Mouse (Mus musculus) heart, postnatal 36 days (tissue): Measurements from ENCODE around the gene Ngfr. TPM values are rescaled to one million over a fixed set of nuclear protein-coding genes. Genes with fewer than 3 reads are reported as not detected.
"Not testable (repeated sequence)": the region's sequence is repeated elsewhere in the genome, so short reads cannot be mapped to it uniquely, and the experiment has no call there.

Experiments
- DNase-seq, 2 experiments: peaks; one replicate each; pipeline ENCODE4 v3.0.0; 2021 to 2022
- intact Hi-C: fragments of 180-260 bp; cut with DNase I; formaldehyde crosslinking; loops from one replicate; pipeline ENCODE4 v1.15.1; 2025
- total RNA-seq, 2 experiments: library from RNA; stranded (reverse); gene quantifications; 2 replicates each; pipeline ENCODE4 v1.2.3; 2021

Gene Ngfr
- under 1 TPM; 0.33 to 0.92 TPM for total RNA-seq

DNA sequence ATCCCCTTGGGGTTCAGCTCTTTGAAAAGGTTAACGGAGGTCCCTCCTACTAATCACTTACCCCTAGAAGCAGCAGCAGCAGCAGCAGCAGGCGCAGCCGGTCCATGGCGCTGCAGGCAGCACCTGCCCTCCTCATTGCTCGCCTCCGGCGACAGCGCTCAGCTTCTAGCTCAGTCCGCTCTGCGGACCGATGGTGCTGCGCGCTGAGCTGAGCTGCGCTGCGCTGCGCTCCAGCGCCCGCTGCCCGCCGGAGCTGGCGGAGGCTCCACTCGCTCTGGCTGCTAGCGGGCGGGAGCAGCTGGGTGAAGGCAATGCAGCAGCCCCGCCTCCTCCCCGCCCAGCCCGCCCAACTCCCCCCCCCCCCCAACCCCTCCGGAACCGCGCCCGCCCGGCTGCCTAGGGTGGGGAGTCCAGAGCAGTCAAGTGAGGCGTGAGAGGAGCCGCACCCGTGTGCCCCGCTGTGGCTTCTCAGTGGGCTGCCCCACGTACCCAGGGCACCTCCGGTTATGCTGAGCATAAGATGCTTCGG lies at the start of gene Ngfr:
Gene Ngfr (minus strand): TSS at position 313 of the 529 bp plus-strand sequence.
- intact Hi-C loops: loop anchor here (2.0 kb wide), 1 partner anchor 61 kb away; no protein-coding TSS in a partner anchor
- peak; percentile 47 to 52 for DNase-seq

GRCm38 (mm10) chr11:95635030-95635429 lies 47.5 kb upstream of the Ngfr start:
- no peak for DNase-seq
- intact Hi-C loops: no loop called here

DNA sequence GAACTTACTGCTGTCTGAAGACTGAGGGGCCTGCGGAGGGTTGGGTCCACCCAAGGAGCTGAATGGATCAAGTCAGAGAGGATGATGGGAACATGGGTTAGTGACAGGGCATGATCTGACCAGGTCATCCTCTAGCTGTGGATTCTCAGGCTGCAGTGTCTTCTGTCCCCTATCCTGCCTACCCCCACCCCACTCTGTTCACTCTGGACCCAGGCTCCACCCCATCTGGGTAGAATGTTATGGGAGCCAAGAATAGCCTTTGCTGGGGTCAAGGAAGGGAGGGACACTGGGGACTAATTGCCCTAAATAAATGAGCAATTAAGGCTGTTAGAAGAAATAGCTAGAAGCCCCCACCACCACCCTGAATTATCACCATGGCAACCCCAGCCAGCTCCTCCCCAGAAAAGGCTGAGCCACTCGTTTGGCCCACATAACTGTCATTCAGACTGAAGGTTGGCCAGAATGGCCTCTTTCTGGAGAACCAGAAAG lies 46.0 kb upstream of the Ngfr start:
- no peak for DNase-seq
- intact Hi-C loops: no loop called here

DNA sequence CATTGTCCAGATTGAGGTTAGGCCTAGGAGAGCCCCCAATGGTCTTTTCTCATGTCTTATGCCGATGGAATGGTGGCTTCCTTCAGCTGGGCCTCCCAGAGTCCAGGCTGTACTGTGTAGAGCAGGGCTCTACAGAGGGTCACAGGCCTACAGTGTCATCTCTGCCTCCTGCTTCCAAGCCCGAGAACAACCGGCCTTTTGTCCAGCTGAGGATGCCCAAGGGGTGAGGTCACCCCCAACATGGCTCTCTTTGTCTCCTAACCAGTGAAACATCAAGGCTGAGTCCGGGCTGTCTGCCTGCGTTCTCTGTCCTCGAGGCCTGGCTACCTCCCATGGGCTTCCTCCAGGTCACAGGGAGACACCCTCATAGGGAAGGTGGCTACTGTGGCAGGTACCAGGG lies 44.9 kb upstream of the Ngfr start:
- no peak for DNase-seq
- intact Hi-C loops: no loop called here

GRCm38 (mm10) chr11:95631301-95631700 lies 43.8 kb upstream of the Ngfr start:
- no peak for DNase-seq
- intact Hi-C loops: no loop called here

GRCm38 (mm10) chr11:95630558-95630957 lies 43.0 kb upstream of the Ngfr start:
- no peak for DNase-seq
- intact Hi-C loops: no loop called here

DNA sequence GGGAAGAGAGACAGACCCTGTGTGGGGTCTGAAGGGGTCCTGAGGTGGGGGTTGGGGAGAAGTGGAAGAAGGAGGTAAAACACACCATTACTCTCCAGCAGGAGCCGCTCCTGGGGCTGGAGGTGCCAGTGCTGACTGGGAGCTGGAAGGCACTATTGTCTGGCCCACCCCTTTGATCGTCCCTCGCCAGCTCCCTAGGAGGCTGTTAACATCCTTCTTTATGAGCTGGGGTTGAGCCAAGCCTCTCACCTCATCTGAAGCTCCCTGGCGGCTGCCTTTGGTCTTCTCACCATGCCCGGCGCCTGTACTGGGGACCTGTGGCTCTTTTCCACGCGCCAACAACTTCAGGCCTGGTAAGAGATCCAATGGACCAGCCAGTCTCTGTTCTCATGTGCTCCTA lies 34.9 kb upstream of the Ngfr start:
- no peak for DNase-seq
- intact Hi-C loops: no loop called here

DNA sequence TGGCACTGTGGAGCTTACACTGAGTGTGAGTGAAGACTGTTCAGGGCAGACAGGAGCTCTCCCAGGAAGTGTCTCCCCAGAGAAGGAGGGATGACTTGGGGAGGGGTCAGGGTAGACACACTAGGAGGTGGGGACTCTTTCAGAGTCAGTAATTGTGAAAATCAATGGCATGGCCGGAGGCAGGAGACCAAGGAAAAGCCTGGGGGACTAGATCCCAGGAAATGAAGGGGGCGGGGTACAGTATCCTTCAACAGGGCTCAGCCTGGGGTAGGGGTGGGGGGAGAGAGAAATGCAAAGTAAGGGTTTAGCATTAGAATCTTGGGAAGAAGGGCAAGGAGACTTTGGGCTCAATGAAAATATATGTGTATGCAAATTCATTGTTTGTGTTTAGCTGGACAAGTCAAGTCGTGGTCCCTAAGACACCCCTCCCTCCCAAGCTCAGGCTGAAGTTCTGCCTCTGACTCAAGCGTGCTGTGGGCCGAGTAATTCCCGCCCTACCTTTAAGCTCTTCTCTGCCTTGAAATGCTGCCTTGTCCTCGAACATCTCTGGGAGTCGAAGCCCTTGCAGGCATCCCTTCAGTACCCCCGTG lies 34.1 kb upstream of the Ngfr start:
- intact Hi-C loops: no loop called here
- DNase-seq: no peak

GRCm38 (mm10) chr11:95621010-95621409 lies 33.5 kb upstream of the Ngfr start:
- intact Hi-C loops: no loop called here
- no peak for DNase-seq

DNA sequence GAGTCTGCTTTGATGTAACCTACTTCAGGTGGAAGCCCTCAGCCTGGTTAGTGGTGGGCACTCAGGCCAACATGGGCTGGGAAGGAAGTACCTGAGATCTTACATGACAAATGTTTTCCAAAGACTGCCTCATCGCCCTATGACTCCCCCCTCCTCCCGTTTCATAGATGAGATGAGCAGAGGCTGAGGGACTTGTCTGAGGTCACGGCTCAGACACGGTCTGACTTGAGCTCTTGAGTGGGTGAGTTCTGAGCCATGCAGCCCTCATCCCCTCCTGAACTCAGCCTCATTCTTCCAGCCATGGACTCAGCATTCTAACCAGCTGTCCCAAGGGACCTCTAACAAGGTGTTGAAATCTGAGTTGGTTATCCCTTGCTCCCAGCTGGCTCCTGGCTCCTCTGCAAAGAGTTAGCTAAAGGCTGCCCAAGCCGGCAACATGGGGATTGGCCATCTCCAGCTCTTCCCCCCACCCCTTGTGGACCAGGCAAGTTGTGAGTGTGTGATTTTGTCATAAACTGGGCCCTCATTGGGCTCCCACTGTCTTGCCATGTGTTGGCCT lies 32.4 kb upstream of the Ngfr start:
- intact Hi-C loops: no loop called here
- no peak for DNase-seq

DNA sequence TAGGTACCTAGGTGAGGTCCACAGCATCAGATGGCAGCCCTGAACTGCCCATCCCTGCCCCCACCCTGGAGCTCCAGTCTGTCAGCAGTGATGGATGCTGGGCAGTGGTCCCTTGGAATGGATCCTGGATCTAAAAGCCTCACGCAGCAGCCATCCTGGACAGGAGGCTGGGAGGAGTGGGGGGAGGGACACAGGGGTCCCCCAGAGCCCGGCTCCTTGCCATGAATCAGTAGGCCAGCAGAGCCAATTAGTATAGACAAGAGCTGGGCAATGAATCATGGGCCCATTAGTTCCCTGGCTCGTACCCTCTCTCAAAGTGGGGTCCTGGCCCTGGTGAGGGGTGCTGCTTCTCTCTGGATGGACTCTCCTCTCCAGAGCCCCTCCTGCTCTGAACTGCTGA lies 31.5 kb upstream of the Ngfr start:
- no peak for DNase-seq
- intact Hi-C loops: no loop called here

- DNase-seq: peak in 1 of 2 experiments; percentile 15
- intact Hi-C loops: no loop called here
Measured at GRCm38 (mm10) chr11:95617785-95618465, 30.4 kb upstream of the Ngfr start.

DNA sequence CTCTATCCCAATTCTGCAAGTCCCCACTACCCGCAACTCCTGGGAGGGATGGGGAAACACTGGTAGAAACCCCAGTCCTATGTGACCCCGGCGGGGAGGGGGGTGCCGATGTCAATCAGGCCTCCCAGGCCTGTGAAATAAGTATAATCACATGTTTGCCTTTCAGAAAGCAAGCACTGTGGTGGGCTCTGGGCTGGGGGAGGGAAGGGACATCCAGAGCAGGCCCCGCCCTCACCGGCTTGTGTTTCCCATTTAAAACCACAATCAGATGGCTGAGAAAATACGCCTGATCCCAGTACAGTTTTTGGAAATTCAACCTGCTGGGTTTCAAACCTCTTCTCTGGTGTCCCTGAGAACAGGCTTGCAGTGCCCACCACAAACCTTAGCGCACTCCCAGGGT lies 27.2 kb upstream of the Ngfr start:
- intact Hi-C loops: no loop called here
- no peak for DNase-seq

DNA sequence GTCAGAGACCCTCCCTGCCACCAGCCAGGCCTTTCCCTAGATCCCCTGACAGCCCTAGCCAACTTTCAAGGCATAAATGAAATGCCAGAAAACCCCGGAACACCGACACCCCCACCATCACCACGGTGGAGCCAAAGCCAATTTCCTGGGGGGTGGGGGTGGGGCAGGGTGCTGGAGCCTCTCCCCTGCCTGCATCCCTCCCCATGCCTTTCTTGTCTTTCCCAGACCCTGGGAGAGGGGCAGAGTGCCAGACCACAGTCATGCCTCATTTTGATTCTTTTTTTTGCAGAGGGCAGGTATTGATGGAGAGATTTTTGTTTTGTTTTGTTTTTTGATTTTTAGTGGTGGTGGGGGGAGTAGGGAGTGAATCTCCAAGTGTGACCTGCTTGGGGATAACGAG lies 23.7 kb upstream of the Ngfr start:
- intact Hi-C loops: no loop called here
- DNase-seq: no peak

- intact Hi-C loops: no loop called here
- DNase-seq: no peak
Measured at GRCm38 (mm10) chr11:95610391-95610902, 22.9 kb upstream of the Ngfr start.

GRCm38 (mm10) chr11:95609924-95610323 lies 22.4 kb upstream of the Ngfr start:
- DNase-seq: no peak
- intact Hi-C loops: no loop called here

DNA sequence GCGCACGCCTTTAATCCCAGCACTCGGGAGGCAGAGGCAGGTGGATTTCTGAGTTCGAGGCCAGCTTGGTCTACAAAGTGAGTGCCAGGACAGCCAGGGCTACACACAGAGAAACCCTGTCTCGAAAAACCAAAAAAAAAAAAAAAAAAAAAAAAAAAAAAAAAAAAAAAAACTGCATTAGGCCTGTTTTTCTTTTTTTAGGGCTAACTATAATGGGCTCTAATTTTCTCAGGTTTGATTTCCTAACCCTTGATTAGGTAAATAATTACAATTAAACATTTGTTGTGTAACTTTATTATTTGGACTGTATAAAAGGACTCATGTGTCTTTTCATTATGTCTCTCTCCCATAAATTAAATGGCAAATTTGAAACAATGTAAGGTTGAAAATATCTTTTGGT lies 19.8 kb upstream of the Ngfr start:
- intact Hi-C loops, DNase-seq: not testable (repeated sequence)

- DNase-seq: no peak
- intact Hi-C loops: no loop called here
Measured at GRCm38 (mm10) chr11:95598214-95599062, 10.9 kb upstream of the Ngfr start.

GRCm38 (mm10) chr11:95597741-95598140 lies 10.2 kb upstream of the Ngfr start:
- intact Hi-C loops: no loop called here
- no peak for DNase-seq

DNA sequence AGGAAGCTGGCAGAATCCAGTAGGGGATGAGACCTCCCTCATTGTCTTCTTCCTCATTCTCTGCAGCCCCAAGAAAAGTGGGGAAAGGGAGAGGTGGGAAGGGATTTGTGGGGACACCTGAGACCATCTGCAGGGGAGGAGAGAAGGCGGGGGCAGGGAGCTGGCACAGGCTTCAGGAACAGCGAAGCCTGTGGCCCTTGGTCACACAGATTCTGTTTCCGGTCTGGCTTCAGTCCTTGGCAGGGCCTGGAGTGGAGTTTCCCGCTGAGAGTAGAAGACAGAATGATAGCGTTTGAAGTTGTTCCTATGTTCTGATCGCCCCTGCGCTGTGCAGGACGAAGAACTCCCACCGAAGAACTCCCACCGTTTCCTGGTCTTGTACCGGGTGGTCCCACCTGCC lies 9.2 kb upstream of the Ngfr start:
- DNase-seq: peak in 1 of 2 experiments; percentile 36
- intact Hi-C loops: no loop called here

DNA sequence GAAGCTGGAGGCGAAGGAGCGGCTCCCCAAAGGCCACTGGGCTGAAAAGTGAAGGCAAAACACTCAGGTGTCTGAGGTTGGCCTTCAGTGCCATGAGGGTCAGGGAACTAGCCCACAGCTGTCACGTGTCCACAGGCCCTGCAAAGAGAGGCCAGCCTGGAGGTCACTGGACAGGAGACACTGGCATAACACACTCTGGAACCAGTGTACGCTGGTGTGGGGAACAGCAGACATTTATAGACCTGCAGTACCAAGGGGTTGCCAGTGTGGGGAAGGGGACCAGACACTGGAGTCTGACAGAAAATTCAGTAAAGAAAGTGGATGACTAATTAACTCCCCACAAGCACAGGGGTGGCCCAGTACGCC lies 8.6 kb upstream of the Ngfr start:
- DNase-seq: no peak
- intact Hi-C loops: no loop called here
